Mouse (Mus musculus) cerebellum, adult 2 months (tissue): ENCODE results near the gene Tmem37.

Experiments
- CTCF ChIP-seq: fragments of 200-500 bp; IDR thresholded peaks from 2 replicates; pipeline ENCODE4 v1.5.1; 2011; ENCODE audit warnings: low read depth, mild to moderate bottlenecking, control low read depth, low read length, moderate library complexity, borderline replicate concordance; ENCODE audit not compliant: insufficient read depth
- POLR2A ChIP-seq: fragments of 200-500 bp; IDR thresholded peaks from 2 replicates; pipeline ENCODE4 v1.6.1; 2011; ENCODE audit warnings: low read length, control low read depth, borderline replicate concordance; ENCODE audit not compliant: insufficient read depth

DNA sequence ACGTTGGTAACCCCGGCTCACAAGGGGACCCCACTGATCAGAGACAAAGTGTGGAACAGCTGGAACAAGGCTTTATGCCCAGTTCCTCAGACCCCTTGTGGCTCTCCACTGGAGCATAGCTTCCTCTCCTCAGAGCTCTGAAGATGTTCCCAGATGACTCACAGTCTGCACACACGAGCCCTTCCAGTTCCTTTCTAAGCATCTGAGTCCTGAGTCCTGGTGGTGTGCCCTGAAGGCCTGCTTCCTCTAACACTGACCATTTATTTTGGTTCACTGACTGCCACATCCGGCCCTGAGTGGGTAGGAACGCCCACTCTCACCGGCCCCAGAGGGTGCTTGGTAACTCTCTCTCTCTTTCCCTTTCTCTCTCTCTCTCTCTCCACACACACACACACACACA is 25.6 kb upstream of the Tmem37 start:
- TF ChIP-seq POLR2A (no peak), CTCF (no peak)
